Mouse (Mus musculus): Measurements from ENCODE around the gene Phf19.

DNA sequence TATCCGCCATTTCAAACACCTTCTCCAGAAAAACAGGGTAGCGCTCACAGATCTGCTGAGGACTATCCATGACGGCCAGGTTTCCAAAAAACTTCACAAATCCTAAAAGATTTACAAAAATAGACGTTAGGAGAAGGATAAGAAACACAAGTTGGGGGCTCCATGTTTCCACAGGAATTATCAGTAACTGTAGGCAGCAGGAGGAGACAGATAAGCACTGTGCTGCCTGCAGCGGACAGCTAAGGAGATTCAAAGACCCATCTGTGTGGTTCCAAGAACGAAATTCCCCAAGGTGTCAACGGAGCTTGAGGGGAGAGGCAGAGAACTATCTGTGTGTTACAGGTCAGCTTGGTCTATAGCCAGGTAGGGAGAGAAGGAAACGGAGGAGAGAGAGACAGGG lies 56.1 kb downstream of the Phf19 start:
- TF ChIP-seq CTCF (IDR thresholded peaks at IDR 0.05; ENCODE audit: control insufficient read depth, insufficient read depth, insufficient replicate concordance, low read depth, low read length): no peak
- no peak for TF ChIP-seq POLR2A (IDR thresholded peaks at IDR 0.05; ENCODE audit: control insufficient read depth, low read depth, low read length)
